Mouse (Mus musculus) left cerebral cortex, postnatal 4 days (tissue): ENCODE results near the gene Pmel. TPM values are rescaled to one million over a fixed set of nuclear protein-coding genes. Genes with fewer than 3 reads are reported as not detected.
A peak's percentile ranks its signal among the peaks of the same experiment; 100 is the strongest.
"Not testable (repeated sequence)": the region's sequence is repeated elsewhere in the genome, so short reads cannot be mapped to it uniquely, and the experiment has no call there.

Experiments used
- DNase-seq: peaks from one replicate; pipeline ENCODE4 v3.0.0-alpha.2; 2022
- intact Hi-C: fragments of 180-260 bp; cut with DNase I; formaldehyde crosslinking; loops from one replicate; pipeline ENCODE4 v1.15.1; 2025
- total RNA-seq, 2 experiments: library from RNA; stranded (reverse); gene quantifications; 2 replicates each; pipeline ENCODE4 v1.2.3; 2021

Gene Pmel
- total RNA-seq, 2 experiments from 2014 or later = 0.50 to 1.6 TPM

GRCm38 (mm10) chr10:128700712-128701111 is 3.3 kb upstream of the Pmel start:
- intact Hi-C loops = no loop called here
- no peak for DNase-seq

- DNase-seq = no peak
- intact Hi-C loops = no loop called here
These were observed 1.5 kb upstream of the Pmel start for GRCm38 (mm10) chr10:128702328-128703007.

GRCm38 (mm10) chr10:128704491-128705316 is 709 bp downstream of the Pmel start, which contains the start of gene Cdk2:
TSS of gene Cdk2 (minus strand) at chr10:128705031.
- intact Hi-C loops = no loop called here
- DNase-seq = peak; percentile 94

GRCm38 (mm10) chr10:128705317-128705693 is 1.3 kb downstream of the Pmel start:
- intact Hi-C loops = no loop called here
- no peak for DNase-seq

GRCm38 (mm10) chr10:128711318-128711717 is 7.3 kb downstream of the Pmel start:
- DNase-seq, intact Hi-C loops: not testable (repeated sequence)

GRCm38 (mm10) chr10:128715559-128716537 is 11.9 kb downstream of the Pmel start:
- intact Hi-C loops = no loop called here

GRCm38 (mm10) chr10:128725466-128725865 is 21.5 kb downstream of the Pmel start:
- DNase-seq, intact Hi-C loops: not testable (repeated sequence)

More at GRCm38 (mm10) chr10:128715559-128716537, 11.9 kb downstream of the Pmel start:
- no peak for DNase-seq

- intact Hi-C loops = no loop called here
- no peak for DNase-seq
These were observed 24.1 kb downstream of the Pmel start for GRCm38 (mm10) chr10:128728059-128728458.

- peak; percentile 82 for DNase-seq
- intact Hi-C loops = no loop called here
These were observed 27.0 kb downstream of the Pmel start for GRCm38 (mm10) chr10:128731002-128731433.

- intact Hi-C loops = no loop called here
- DNase-seq = no peak
These were observed 28.0 kb downstream of the Pmel start for GRCm38 (mm10) chr10:128731992-128732391.

GRCm38 (mm10) chr10:128737435-128737834 is 33.4 kb downstream of the Pmel start:
- intact Hi-C loops = no loop called here
- DNase-seq = no peak

- DNase-seq = no peak
- intact Hi-C loops = no loop called here
These were observed 36.3 kb downstream of the Pmel start for GRCm38 (mm10) chr10:128740296-128740695.

- intact Hi-C loops = no loop called here
- DNase-seq = no peak
These were observed 38.6 kb downstream of the Pmel start for GRCm38 (mm10) chr10:128742616-128743015.

- DNase-seq = no peak
- intact Hi-C loops = no loop called here
These were observed 39.2 kb downstream of the Pmel start for GRCm38 (mm10) chr10:128743235-128743634.

GRCm38 (mm10) chr10:128743791-128744191 is 39.8 kb downstream of the Pmel start:
- intact Hi-C loops = no loop called here
- peak; percentile 76 for DNase-seq

GRCm38 (mm10) chr10:128744211-128744610 is 40.2 kb downstream of the Pmel start:
- intact Hi-C loops = no loop called here
- DNase-seq = no peak

- DNase-seq = no peak
- intact Hi-C loops = no loop called here
These were observed 40.9 kb downstream of the Pmel start, which contains the start of gene Dgka for GRCm38 (mm10) chr10:128744680-128745601. TSS of gene Dgka (minus strand) at chr10:128744855.

- intact Hi-C loops = no loop called here
- DNase-seq = no peak
These were observed 42.1 kb downstream of the Pmel start for GRCm38 (mm10) chr10:128745946-128746613.
